15 mouse cellular contexts compared by ENCODE assay signal in genomic region chr15:10213710-10214109, GRCm38 (mm10). TPM values are rescaled to one million over a fixed set of nuclear protein-coding genes. Genes with fewer than 3 reads are reported as not detected.
"Had no signal": no experiment of that assay in that cellular context is flagged by ENCODE, and none has a peak within 500 bp of the region (broad histone marks: within the 10 kb centered on the region; RNA-seq: fewer than 3 reads in every experiment).

No protein-coding gene starts in this region.

- DNase-seq: gastrocnemius, postnatal 14 days; gastrocnemius, postnatal 36 days; heart, adult 2 months; heart, postnatal 14 days; heart, postnatal 36 days; kidney, adult 11 months; kidney, adult 2 months; kidney, adult 9 months; kidney, postnatal 14 days; kidney, postnatal 36 days; layer of hippocampus, adult 9-11 months; liver; liver, embryonic 13.5 days; liver, postnatal 0 days had no signal

RNA-seq across cellular contexts. Expression of gene Prlr, which starts 36.7 kb away (rescaled TPM):
- total RNA-seq: hematopoietic stem cell, adult 5-6 weeks had no signal
